Mouse (Mus musculus) CH12.LX (cell line): ENCODE measurements at regions not wholly inside any gene's neighbourhood (a gene's known extent, or its start where the extent isn't known, plus 50 kb on each side); places are given as distances from the start of the nearest gene placed in this dataset.

Experiments
- DNase-seq: peaks from one replicate; pipeline ENCODE4 v3.0.0-alpha.2; 2013; ENCODE audit errors: extremely low read depth
- H3K27ac ChIP-seq: 2 replicates; pipeline ENCODE4 v1.5.1; 2012; ENCODE audit warnings: low read depth, mild to moderate bottlenecking, control low read depth, moderate library complexity; ENCODE audit not compliant: insufficient read depth
- H3K27me3 ChIP-seq: replicated peaks from 2 replicates; pipeline ENCODE3; 2012; ENCODE audit warnings: inconsistent platforms
- H3K36me3 ChIP-seq, 2 experiments: replicated peaks in 1 of 2; 2 replicates each; pipeline versions ENCODE3 to v1.6.1; 2012; ENCODE audit warnings: inconsistent platforms in 1 of 2, low read length in 1 of 2, mild to moderate bottlenecking in 1 of 2, mixed read lengths in 1 of 2, moderate library complexity in 1 of 2; ENCODE audit not compliant: control insufficient read depth in 1 of 2, insufficient read depth in 1 of 2
- H3K4me1 ChIP-seq, 2 experiments: 2 replicates each; pipeline ENCODE4 v1.6.1; 2012; ENCODE audit warnings: inconsistent platforms in 1 of 2, moderate library complexity in 1 of 2; ENCODE audit not compliant: insufficient read depth in 2 of 2, control insufficient read depth in 1 of 2
- H3K4me2 ChIP-seq: 2 replicates; pipeline ENCODE4 v1.6.1; 2012; ENCODE audit warnings: low read depth, mild to moderate bottlenecking, control low read depth; ENCODE audit not compliant: poor library complexity, insufficient read depth, severe bottlenecking
- H3K4me3 ChIP-seq, 3 experiments: fragments of 150-350 bp in 1 of 3; sonication (generic) in 1 of 3; replicated peaks in 1 of 3; 2 replicates each; pipeline versions ENCODE3 to v1.5.1; 2011 to 2012; ENCODE audit warnings: low read depth in 2 of 3, low read length in 2 of 3, mild to moderate bottlenecking in 2 of 3, moderate library complexity in 2 of 3, control low read depth in 1 of 3, improper control_type of control experiment in 1 of 3, inconsistent platforms in 1 of 3, mixed read lengths in 1 of 3; ENCODE audit not compliant: poor library complexity in 1 of 3
- H3K79me2 ChIP-seq: replicated peaks from 2 replicates; pipeline ENCODE4 v1.6.1; 2012; ENCODE audit warnings: mild to moderate bottlenecking, moderate library complexity; ENCODE audit not compliant: control insufficient read depth, poor library complexity, insufficient read depth, severe bottlenecking; ENCODE audit errors: extremely low read depth
- H3K9ac ChIP-seq: 2 replicates; pipeline ENCODE4 v1.6.1; 2012; ENCODE audit warnings: low read depth, mild to moderate bottlenecking, control low read depth, moderate library complexity; ENCODE audit not compliant: insufficient read depth
- H3K9me3 ChIP-seq: replicated peaks from 2 replicates; pipeline ENCODE3; 2012; ENCODE audit warnings: low read length, inconsistent platforms, mixed read lengths
- BHLHE40 ChIP-seq: IDR thresholded peaks from 2 replicates; pipeline ENCODE4 v1.6.1; 2011; ENCODE audit warnings: mild to moderate bottlenecking, low read depth, low read length, improper control_type of control experiment
- CHD2 ChIP-seq: IDR thresholded peaks from 2 replicates; pipeline ENCODE4 v1.6.1; 2011; ENCODE audit warnings: low read length, improper control_type of control experiment
- ELF1 ChIP-seq: IDR thresholded peaks from 2 replicates; pipeline ENCODE4 v1.6.1; 2014; ENCODE audit warnings: low read depth, mild to moderate bottlenecking, inconsistent platforms, low read length, improper control_type of control experiment
- HCFC1 ChIP-seq: IDR thresholded peaks from 2 replicates; pipeline ENCODE4 v1.6.1; 2012; ENCODE audit warnings: low read depth, mild to moderate bottlenecking, inconsistent platforms, low read length, improper control_type of control experiment
- IRF4 ChIP-seq: IDR thresholded peaks from 2 replicates; pipeline ENCODE4 v1.6.1; 2014; ENCODE audit warnings: low read depth, mild to moderate bottlenecking, inconsistent platforms, low read length, improper control_type of control experiment
- JUND ChIP-seq: conservative IDR thresholded peaks from 2 replicates; pipeline ENCODE4 v1.6.1; 2011; ENCODE audit warnings: low read depth, low read length, improper control_type of control experiment
- KAT2A ChIP-seq: IDR thresholded peaks from 2 replicates; pipeline ENCODE4 v1.6.1; 2012; ENCODE audit warnings: low read length, improper control_type of control experiment, inconsistent platforms; ENCODE audit not compliant: insufficient replicate concordance
- MAFK ChIP-seq: IDR thresholded peaks from 2 replicates; pipeline ENCODE4 v1.6.1; 2011; ENCODE audit warnings: low read length, improper control_type of control experiment; ENCODE audit not compliant: insufficient replicate concordance
- RAD21 ChIP-seq: IDR thresholded peaks from 2 replicates; pipeline ENCODE4 v1.6.1; 2011; ENCODE audit warnings: low read depth, mild to moderate bottlenecking, low read length, improper control_type of control experiment, moderate library complexity
- SIN3A ChIP-seq: IDR thresholded peaks from 2 replicates; pipeline ENCODE4 v1.6.1; 2012; ENCODE audit warnings: low read length, improper control_type of control experiment, inconsistent platforms
- UBTF ChIP-seq: IDR thresholded peaks from 2 replicates; pipeline ENCODE4 v1.6.1; 2012; ENCODE audit warnings: low read depth, mild to moderate bottlenecking, inconsistent platforms, low read length, improper control_type of control experiment, moderate library complexity
- USF2 ChIP-seq: conservative IDR thresholded peaks from 2 replicates; pipeline ENCODE4 v1.6.1; 2011; ENCODE audit warnings: low read depth, low read length, improper control_type of control experiment
- ZMIZ1 ChIP-seq: IDR thresholded peaks from 2 replicates; pipeline ENCODE4 v1.6.1; 2012; ENCODE audit warnings: low read depth, mild to moderate bottlenecking, inconsistent platforms, low read length, improper control_type of control experiment
- dilution Hi-C: fragments of 300-500 bp; cut with MboI; formaldehyde crosslinking; loops from 2 replicates; pipeline ENCODE4 v1.14.3; 2020; ENCODE audit warnings: low sequenced_read_pairs; ENCODE audit not compliant: extremely low pct_unique_long_range_greater_than_20kb, extremely low pct_ligation_motif_present
- in situ Hi-C: fragments of 300-500 bp; cut with MboI; formaldehyde crosslinking; loops from 3 replicates; pipeline ENCODE4 v1.14.3; 2019; ENCODE audit warnings: low sequenced_read_pairs, low pct_ligation_motif_present, low pct_unique_long_range_greater_than_20kb, mixed read lengths

GRCm38 (mm10) chr14:27560434-27560833 is 52.2 kb upstream of the Ccdc66 start (continued):
- TF ChIP-seq RAD21 (peak; percentile 50), USF2 (no peak), MAFK (no peak), ZMIZ1 (no peak), ELF1 (peak; percentile 45; the same call in 1 of the 2 replicates), KAT2A (no peak), BHLHE40 (no peak), HCFC1 (no peak), JUND (no peak), UBTF (no peak), IRF4 (no peak)

DNA sequence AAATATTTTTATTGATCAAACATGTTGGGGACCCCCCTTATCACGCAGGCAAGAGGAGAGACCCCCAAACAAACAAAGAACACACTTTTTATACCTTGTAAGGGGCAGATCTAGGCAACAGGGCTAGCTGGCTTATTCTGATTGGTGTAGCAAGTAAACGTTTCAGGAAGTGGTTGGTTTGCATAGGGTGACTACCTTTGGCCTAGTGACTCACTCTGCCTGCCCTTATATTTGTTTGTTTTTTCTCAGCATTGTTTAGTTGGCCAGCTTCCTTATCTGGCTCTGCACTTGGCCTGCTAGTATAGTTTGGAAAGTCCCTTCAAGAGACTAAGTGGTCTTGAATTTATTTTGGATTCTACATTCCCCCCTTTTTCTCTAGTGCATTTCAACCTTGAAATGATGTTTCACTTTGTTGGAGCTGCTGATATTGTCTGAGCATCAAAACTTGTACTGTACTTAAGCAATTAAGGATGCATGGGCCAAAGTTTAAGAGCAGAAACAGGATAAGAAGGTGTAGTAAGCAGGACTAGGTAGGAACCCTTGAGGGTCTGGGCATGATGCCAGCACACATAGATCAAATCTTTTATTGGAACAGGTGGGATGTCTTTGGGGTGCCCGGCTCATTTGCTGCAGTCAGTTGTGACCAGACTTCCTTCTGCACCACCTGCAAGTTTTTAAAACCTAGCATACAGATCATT is 50.7 kb upstream of the Ccdc66 start:
- Histone ChIP-seq H3K27me3 (no peaks in the 10 kb centered on the region), H3K4me3 (no peak overlapping the region), H3K36me3 (no peaks in the 10 kb centered on the region), H3K9me3 (peaks cover 13% of the 10 kb centered on the region), H3K27ac (no peak overlapping the region), H3K79me2 (no peaks in the 10 kb centered on the region), H3K9ac (no peak overlapping the region), H3K4me1 (no peaks in the 10 kb centered on the region), H3K4me2 (no peak overlapping the region)
- in situ Hi-C loops (no loop called here), dilution Hi-C loops (no loop called here)
- DNase-seq, result no peak
- TF ChIP-seq CHD2 (no peak), SIN3A (no peak)
- TF ChIP-seq, all 38 proteins: peak for 0
